Mouse (Mus musculus): ENCODE results near the gene Resp18. TPM values are rescaled to one million over a fixed set of nuclear protein-coding genes. Genes with fewer than 3 reads are reported as not detected.

Gene Resp18
- polyA plus RNA-seq, 2 experiments, result 0.16 TPM; not detected in 1

DNA sequence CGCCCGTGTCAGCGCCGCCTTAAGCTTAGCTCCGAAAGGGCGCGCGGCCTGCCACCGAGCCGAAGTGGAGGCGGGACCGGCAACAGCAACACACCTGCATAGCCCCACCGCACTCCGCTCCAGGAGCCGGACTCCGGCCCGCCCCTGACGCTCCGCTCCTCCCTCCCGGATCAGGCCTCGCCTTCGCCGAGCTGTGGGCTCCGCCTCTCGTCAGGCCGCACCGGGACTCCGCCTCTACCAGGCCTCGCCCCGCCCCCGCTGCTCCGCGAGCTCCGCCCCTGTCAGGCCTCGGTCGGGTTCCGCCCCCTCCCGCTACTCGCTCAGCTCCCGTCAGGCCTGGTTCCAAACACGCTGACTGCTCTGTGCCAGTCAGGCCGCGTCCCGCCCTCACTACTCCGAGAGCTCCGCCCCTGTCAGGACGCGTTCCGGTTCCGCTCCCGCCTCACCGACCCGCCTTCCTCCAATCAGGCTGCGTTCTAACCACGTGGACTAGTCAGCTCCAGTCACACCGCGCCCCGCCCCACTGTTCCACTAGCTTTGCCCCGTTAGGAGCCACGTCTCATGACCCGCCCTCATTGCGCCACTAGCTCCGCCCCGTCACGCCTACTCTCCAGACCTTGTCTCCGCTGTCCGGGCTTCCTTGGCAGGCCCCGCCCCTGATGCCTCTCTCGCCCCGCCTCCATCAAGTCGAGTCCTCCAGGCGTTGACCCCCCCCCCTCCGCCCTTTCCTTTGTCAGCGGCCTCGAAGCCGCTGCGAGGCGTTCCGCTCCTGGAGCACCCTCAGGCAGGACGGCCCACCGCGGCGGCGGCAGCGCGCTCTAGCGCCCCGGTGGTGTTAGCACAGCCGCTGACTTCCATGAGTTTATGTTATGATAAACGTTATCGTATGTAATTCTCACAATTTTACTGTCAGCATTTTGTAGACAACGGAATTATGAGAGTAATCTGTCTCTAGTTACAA, 39.3 kb upstream of the Resp18 start, which contains the start of gene Dnpep:
Gene Dnpep (minus strand): TSS at position 750 of the 961 bp plus-strand sequence.
- Histone ChIP-seq H3K9ac (ENCODE audit: low read depth, low read length, severe bottlenecking) (peak within 1 kb of the TSS; percentile 64), H3K27me3 (ENCODE audit: control insufficient read depth, insufficient read depth, low read length) (no peaks in the 10 kb centered on the region), H3K4me1 (ENCODE audit: control insufficient read depth, insufficient read depth, low read length) (peaks cover 7% of the 10 kb centered on the region), H3K36me3 (ENCODE audit: control insufficient read depth, insufficient read depth, low read length) (peaks cover 20% of the 10 kb centered on the region), H3K9me3 (ENCODE audit: control insufficient read depth, low read length) (no peaks in the 10 kb centered on the region), H3K4me3 (replicated peaks; ENCODE audit: low read length) (peak within 1 kb of the TSS; percentile 76), H3K27ac (replicated peaks; ENCODE audit: low read depth, low read length) (peak within 1 kb of the TSS; percentile 86), H3K4me2 (replicated peaks; ENCODE audit: low read depth, low read length, severe bottlenecking) (peak within 1 kb of the TSS; percentile 53)
- WGBS, result under 1% methylated on average over 86 of the region's 92 CpGs
- peak; percentile 96 for ATAC-seq (ENCODE audit: low FRiP score, low read depth)
- DNase-seq (ENCODE audit: low spot score), result peak; percentile 100
- 0 out of 2 replicates have a peak, but pooled peaks have one; percentile 51 for TF ChIP-seq POLR2A (IDR thresholded peaks at IDR 0.05; ENCODE audit: borderline replicate concordance, extremely low read depth, insufficient read depth, insufficient read length)

DNA sequence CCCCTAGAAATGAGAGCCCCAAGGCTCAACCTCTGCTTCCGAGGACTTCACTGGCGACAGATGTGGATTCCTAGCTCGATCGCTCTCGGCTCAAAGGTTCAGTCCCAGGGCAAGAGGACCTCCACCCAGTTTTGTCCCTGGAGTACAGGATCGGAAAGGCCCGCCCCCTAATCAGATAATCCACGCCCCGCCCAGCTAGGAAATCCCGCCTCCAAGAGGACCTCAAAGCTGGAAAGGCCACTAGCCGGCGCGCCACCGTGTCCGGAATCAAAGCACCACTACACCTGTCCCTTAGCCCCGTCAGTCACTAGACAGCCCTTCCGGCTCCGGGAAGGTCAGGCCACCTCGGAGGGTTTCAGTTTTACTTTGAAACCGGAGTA, 38.6 kb upstream of the Resp18 start:
- H3K4me2 ChIP-seq (replicated peaks; ENCODE audit: low read depth, low read length, severe bottlenecking), result peak overlapping the region; percentile 53
- peaks cover 27% of the 10 kb centered on the region for H3K36me3 ChIP-seq (ENCODE audit: control insufficient read depth, insufficient read depth, low read length)
- H3K4me1 ChIP-seq (ENCODE audit: control insufficient read depth, insufficient read depth, low read length), result peaks cover 7% of the 10 kb centered on the region
- H3K27me3 ChIP-seq (ENCODE audit: control insufficient read depth, insufficient read depth, low read length), result no peaks in the 10 kb centered on the region
- H3K9ac ChIP-seq (ENCODE audit: low read depth, low read length, severe bottlenecking), result peak overlapping the region; percentile 64
- ATAC-seq (ENCODE audit: low FRiP score, low read depth) (peak; percentile 10; the same call in 1 of the 2 replicates), DNase-seq (ENCODE audit: low spot score) (peak; percentile 86)
- WGBS, result 1% methylated on average over 14 of the region's 20 CpGs
- H3K27ac ChIP-seq (replicated peaks; ENCODE audit: low read depth, low read length), result peak overlapping the region; percentile 86
- H3K9me3 ChIP-seq (ENCODE audit: control insufficient read depth, low read length), result no peaks in the 10 kb centered on the region
- TF ChIP-seq POLR2A (IDR thresholded peaks at IDR 0.05; ENCODE audit: borderline replicate concordance, extremely low read depth, insufficient read depth, insufficient read length), result no peak
- peak overlapping the region; percentile 76 for H3K4me3 ChIP-seq (replicated peaks; ENCODE audit: low read length)

DNA sequence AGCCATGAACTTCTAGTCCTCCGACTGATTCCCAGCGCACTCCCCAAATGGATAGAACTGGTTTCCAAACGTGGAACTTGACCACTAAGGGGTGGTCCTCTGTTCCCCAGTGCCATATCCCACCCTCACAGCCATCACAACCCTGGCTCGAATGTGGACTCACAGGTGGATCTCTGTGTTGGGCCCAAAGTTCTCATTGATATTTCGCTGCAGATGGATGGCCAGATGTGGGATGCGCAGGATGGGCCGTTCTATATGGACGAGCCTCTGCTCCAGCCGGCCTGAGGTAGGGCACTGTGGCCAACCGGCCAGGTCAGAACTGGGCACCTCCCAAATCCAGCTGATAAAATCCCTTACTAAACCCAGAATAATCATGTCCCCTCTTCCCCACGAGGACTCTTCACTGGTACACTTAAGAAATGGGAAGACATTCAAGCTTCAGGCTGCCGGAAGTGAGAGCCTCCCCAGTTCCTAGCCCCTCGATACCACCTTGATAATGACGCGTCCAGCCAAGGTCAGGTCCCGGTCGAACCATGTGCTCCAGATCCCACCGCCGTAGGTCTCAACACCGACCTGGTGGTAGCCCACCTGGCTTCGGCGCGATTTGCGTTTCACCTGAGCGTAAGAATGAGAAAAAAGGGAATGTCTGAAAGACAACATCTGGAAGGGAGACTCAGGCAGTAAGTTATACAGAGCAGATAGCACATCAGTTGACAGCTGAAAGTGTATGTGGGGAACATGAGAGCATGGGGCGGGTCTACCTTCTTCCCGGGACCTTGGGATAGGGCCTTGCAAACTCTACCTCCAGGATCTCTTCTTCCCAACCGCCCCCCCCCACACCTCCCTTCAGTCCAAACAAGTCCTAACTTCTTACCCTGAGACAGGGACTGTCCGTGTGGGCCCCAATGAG, 37.5 kb upstream of the Resp18 start:
- no peak for TF ChIP-seq POLR2A (IDR thresholded peaks at IDR 0.05; ENCODE audit: borderline replicate concordance, extremely low read depth, insufficient read depth, insufficient read length)
- no peak overlapping the region for H3K27ac ChIP-seq (replicated peaks; ENCODE audit: low read depth, low read length)
- H3K27me3 ChIP-seq (ENCODE audit: control insufficient read depth, insufficient read depth, low read length), result no peaks in the 10 kb centered on the region
- H3K4me3 ChIP-seq (replicated peaks; ENCODE audit: low read length), result peak overlapping the region; percentile 76
- DNase-seq (ENCODE audit: low spot score) (no peak), ATAC-seq (ENCODE audit: low FRiP score, low read depth) (no peak)
- peaks cover 37% of the 10 kb centered on the region for H3K36me3 ChIP-seq (ENCODE audit: control insufficient read depth, insufficient read depth, low read length)
- no peaks in the 10 kb centered on the region for H3K9me3 ChIP-seq (ENCODE audit: control insufficient read depth, low read length)
- WGBS, result 84% methylated on average over 29 of the region's 29 CpGs
- H3K4me1 ChIP-seq (ENCODE audit: control insufficient read depth, insufficient read depth, low read length), result peaks cover 7% of the 10 kb centered on the region
- peak overlapping the region; percentile 53 for H3K4me2 ChIP-seq (replicated peaks; ENCODE audit: low read depth, low read length, severe bottlenecking)
- H3K9ac ChIP-seq (ENCODE audit: low read depth, low read length, severe bottlenecking), result peak overlapping the region; percentile 64

DNA sequence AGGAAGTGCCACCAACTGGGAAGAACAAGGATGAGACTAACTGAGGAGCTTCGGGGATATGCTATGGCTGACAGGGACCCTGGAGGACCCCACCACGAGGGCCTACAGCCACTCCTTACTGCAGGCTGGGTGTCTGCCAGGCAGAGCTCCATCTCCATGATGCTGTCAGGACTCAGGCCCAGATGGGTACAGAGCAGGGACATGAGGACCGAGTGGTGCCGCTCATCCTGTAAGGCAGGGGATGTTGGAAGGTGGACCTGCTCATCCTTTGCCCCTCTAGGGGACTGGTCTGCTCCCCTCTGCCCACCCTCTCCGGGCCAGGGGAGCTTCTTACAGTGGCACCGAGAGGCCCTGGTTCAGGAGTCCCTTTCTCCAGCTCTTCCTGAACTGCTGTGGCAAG, 36.8 kb upstream of the Resp18 start:
- Histone ChIP-seq H3K9me3 (ENCODE audit: control insufficient read depth, low read length) (no peaks in the 10 kb centered on the region), H3K27me3 (ENCODE audit: control insufficient read depth, insufficient read depth, low read length) (no peaks in the 10 kb centered on the region), H3K4me3 (replicated peaks; ENCODE audit: low read length) (no peak overlapping the region), H3K9ac (ENCODE audit: low read depth, low read length, severe bottlenecking) (no peak overlapping the region), H3K27ac (replicated peaks; ENCODE audit: low read depth, low read length) (no peak overlapping the region), H3K36me3 (ENCODE audit: control insufficient read depth, insufficient read depth, low read length) (peaks cover 40% of the 10 kb centered on the region), H3K4me2 (replicated peaks; ENCODE audit: low read depth, low read length, severe bottlenecking) (no peak overlapping the region), H3K4me1 (ENCODE audit: control insufficient read depth, insufficient read depth, low read length) (peaks cover 7% of the 10 kb centered on the region)
- WGBS, result 93% methylated on average over 6 of the region's 6 CpGs
- ATAC-seq (ENCODE audit: low FRiP score, low read depth) (no peak), DNase-seq (ENCODE audit: low spot score) (no peak)
- TF ChIP-seq POLR2A (IDR thresholded peaks at IDR 0.05; ENCODE audit: borderline replicate concordance, extremely low read depth, insufficient read depth, insufficient read length), result no peak

DNA sequence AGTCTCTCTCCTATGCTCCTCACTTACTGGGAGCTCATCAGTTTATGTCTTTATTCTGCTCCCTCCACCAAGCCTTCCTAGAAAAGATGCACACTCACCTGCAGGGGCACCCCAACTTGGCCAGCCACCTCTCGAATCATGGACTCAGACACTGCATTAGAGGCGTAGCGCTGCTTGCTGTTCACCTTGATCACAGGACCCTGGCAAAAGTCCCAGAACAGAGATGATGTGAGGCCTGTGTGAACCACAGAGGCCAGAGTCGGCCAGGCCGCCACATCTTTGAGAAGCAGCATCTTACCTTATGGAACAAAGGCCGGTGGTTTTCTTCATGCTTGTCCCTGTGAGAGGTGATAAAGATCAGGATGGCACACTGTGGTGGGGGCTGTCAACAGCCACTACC, 33.5 kb upstream of the Resp18 start:
- WGBS, result 94% methylated on average over 6 of the region's 6 CpGs
- H3K27ac ChIP-seq (replicated peaks; ENCODE audit: low read depth, low read length), result no peak overlapping the region
- no peaks in the 10 kb centered on the region for H3K27me3 ChIP-seq (ENCODE audit: control insufficient read depth, insufficient read depth, low read length)
- H3K9ac ChIP-seq (ENCODE audit: low read depth, low read length, severe bottlenecking), result no peak overlapping the region
- no peaks in the 10 kb centered on the region for H3K9me3 ChIP-seq (ENCODE audit: control insufficient read depth, low read length)
- no peak for TF ChIP-seq POLR2A (IDR thresholded peaks at IDR 0.05; ENCODE audit: borderline replicate concordance, extremely low read depth, insufficient read depth, insufficient read length)
- ATAC-seq (ENCODE audit: low FRiP score, low read depth), result no peak
- peaks cover 62% of the 10 kb centered on the region for H3K36me3 ChIP-seq (ENCODE audit: control insufficient read depth, insufficient read depth, low read length)
- peaks cover 7% of the 10 kb centered on the region for H3K4me1 ChIP-seq (ENCODE audit: control insufficient read depth, insufficient read depth, low read length)
- H3K4me2 ChIP-seq (replicated peaks; ENCODE audit: low read depth, low read length, severe bottlenecking), result no peak overlapping the region
- no peak overlapping the region for H3K4me3 ChIP-seq (replicated peaks; ENCODE audit: low read length)
- DNase-seq (ENCODE audit: low spot score), result no peak

Measured in limb, embryonic 14.5 days (tissue).